Mouse (Mus musculus) ES-CJ7 (cell line): ENCODE measurements around the gene Limk1.
A peak's percentile ranks its signal among the peaks of the same experiment; 100 is the strongest.

Experiments used
- DNase-seq: peaks from one replicate; pipeline ENCODE4 v3.0.0; 2011; ENCODE audit warnings: low read depth, low spot score

Limk1 gene

GRCm38 (mm10) chr5:134630835-134631234 lies 57.6 kb downstream of the Limk1 start:
- no peak for DNase-seq

GRCm38 (mm10) chr5:134629508-134629907 lies 58.9 kb downstream of the Limk1 start:
- DNase-seq: no peak

GRCm38 (mm10) chr5:134622069-134622468 lies 66.3 kb downstream of the Limk1 start:
- no peak for DNase-seq

GRCm38 (mm10) chr5:134621099-134621640 lies 67.2 kb downstream of the Limk1 start:
- DNase-seq: no peak

GRCm38 (mm10) chr5:134620457-134620856 lies 67.9 kb downstream of the Limk1 start:
- DNase-seq: no peak

GRCm38 (mm10) chr5:134617071-134617470 lies 71.3 kb downstream of the Limk1 start:
- peak; percentile 58 for DNase-seq

GRCm38 (mm10) chr5:134615780-134616179 lies 72.6 kb downstream of the Limk1 start:
- DNase-seq: no peak

GRCm38 (mm10) chr5:134615380-134615779 lies 73.0 kb downstream of the Limk1 start:
- no peak for DNase-seq

- no peak for DNase-seq
These were observed 73.6 kb downstream of the Limk1 start, which contains the start of gene Lat2 for GRCm38 (mm10) chr5:134614802-134615201. Gene Lat2, minus strand, starts transcription at chr5:134615025.

GRCm38 (mm10) chr5:134614296-134614695 lies 74.1 kb downstream of the Limk1 start:
- no peak for DNase-seq

- DNase-seq: no peak
These were observed 74.7 kb downstream of the Limk1 start for GRCm38 (mm10) chr5:134613727-134614126.

- no peak for DNase-seq
These were observed 76.4 kb downstream of the Limk1 start for GRCm38 (mm10) chr5:134611810-134612521.

GRCm38 (mm10) chr5:134609916-134610643 lies 78.3 kb downstream of the Limk1 start:
- peak; percentile 63 for DNase-seq

GRCm38 (mm10) chr5:134607121-134607520 lies 81.3 kb downstream of the Limk1 start:
- DNase-seq: no peak

GRCm38 (mm10) chr5:134606314-134606713 lies 82.1 kb downstream of the Limk1 start:
- no peak for DNase-seq
